Mouse (Mus musculus): ENCODE measurements around the gene Sgk1.

Sgk1 gene

DNA sequence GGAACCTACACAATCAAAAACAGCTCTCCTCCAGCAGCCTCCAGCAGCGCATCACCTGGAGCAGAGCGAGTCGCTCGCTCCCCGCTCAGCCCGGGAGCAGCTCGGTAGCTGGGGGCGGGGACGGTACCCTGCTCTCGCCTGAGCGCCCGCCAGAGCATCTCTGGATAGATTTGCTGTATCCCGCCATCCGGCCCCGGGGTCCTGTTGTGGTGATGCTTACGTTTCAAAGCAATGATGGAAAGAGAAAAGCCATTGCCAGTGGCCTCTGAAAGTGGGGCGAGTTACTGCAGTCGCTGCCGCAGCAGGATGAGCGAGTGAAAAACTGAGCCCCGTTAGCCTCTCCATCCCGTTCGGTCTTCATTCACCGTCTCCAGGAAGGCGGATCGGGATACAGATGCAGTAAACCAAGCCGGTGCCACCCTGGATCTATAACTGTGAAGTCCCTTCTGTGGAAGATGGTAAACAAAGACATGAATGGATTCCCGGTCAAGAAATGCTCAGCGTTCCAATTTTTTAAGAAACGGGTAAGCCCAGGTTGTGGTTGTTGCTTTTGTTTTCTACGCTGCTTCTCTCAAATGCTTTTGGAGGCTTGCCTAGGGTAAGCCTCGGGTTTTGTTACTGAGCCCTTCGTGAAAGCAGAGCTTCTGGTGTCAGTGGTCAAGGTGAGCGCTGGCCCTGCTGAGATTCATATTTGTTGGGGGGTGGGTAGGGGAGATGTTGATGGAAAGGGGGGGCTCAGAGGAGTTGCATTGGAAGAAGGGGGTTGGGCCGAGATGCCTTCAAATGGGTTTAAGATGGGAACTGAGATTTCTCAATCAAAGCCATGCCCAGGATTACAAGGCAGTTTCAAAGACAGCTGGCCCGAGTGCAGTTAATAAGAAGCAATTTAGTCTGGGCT, at the start of gene Sgk1:
Gene Sgk1 (plus strand): TSS at position 1 of the 898 bp plus-strand sequence.
- in situ Hi-C loops (cut with MboI, MseI), result no loop called here

DNA sequence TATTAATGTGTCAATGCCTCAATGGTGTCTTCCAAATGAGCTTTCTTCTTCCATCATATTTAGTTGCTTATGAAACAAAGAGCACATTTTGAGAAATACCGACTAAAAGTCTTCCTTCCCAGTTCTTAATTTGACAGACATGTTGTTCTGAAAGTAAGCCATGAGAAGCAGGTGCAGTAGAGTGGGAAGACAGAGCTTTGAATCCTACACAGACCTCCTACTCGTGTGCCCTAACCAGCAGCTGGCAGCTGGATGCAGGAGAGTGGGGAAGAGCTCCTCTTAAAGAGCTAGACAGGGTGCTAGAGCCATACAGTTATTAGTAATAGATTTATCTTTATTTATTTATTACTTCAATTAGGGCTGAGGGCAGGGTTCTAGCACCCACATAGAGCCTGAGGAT, 49.7 kb upstream of the Sgk1 start:
- in situ Hi-C loops (cut with MboI, MseI), result no loop called here

DNA sequence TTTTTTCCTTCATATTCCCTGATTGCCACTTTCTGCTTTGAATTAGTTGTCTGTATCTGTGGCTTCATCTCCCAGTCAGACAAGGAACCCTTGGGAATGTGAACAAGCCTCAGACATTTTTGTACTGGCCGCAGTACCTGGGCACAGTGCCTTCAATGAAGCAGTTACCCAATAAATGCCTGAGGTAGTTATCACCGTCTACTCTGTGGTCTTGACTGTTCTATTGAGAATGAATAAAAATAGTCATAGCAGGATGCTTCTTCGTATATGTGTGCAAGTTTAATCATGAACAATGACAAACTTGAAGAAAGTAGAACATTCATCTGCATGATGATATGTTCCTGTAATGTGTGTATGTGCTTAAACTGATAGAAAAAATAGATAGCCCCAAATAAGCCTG, 48.2 kb upstream of the Sgk1 start:
- in situ Hi-C loops (cut with MboI, MseI), result no loop called here

DNA sequence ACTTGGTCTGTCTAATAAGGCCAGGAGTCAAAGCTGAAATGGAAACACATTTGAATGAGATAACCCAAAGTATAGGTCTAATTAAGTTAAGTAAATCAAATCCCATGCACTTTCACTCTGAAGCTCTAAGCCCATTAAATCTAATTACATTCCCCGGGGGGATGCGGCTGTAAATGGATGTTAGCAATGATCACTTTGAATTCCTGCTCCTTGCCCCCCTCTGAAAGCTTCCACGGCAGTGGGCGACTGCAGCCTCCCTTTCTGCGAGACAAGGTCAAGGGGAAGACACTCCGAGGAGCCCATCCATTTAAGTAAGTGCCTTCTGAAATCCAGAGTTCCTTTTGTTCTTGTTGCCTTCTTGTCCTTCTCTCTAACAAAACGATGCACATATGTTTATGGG, 46.9 kb upstream of the Sgk1 start:
- in situ Hi-C loops (cut with MboI, MseI), result no loop called here

DNA sequence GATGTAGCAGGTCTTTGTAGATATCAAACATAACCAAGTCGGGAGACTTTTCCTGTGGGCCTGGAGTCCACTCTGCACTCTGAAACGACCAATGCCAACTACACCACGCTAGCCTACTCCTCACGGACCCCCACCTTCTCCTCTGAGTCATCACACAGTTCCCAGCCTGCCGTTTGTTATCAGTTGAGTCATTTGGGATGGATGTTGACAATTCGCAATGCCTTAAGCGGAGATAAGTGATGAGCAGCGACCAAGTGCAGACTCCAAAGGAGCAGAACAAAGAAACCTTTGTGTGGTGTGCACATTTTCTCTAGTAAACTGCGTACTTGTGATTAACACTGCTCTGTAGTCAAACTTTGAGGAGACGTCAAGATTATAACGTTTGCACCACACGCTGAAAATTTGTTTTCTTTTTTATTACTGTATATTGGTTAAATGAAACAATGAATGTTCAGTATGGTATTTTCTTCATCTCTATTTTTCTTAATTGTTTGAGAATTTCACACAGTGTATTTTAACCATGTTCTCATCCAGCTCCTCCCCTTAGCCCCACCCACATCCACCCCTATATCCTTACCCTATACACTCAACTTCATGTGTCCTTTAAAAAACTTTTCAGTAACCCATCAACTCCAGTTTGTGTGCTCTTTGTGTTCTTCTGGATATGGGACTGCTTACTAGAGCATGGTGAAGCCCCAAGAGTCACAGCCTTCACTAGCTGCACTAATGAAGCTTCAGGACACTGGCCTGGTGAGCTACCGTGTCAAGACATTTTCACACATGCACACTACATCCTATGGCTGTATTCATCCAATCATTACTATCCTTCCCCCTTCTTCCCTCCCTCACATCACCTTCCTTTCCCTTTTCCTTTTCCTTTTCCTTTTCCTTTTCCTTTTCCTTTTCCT, 42.5 kb upstream of the Sgk1 start:
- in situ Hi-C loops (cut with MboI, MseI), result no loop called here

DNA sequence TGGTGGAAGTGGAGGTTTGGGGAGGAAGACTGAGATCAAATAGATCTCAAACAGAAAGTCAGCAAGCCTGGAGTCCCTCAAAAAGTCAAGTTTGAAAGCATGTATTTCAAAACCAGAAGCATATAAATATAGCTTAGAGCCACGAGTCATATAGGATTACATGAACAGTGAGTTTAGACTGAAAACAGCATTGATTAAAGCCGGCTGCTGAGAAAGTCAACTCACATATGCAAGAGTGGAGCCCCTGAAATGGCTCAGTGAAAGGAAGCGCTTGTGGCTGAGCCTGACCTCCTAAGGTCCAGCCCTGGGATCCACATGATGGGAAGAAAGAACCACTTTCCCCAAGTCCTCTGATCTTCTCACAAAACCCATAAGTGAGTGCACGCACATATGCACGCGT, 38.7 kb upstream of the Sgk1 start:
- in situ Hi-C loops (cut with MboI, MseI), result no loop called here

DNA sequence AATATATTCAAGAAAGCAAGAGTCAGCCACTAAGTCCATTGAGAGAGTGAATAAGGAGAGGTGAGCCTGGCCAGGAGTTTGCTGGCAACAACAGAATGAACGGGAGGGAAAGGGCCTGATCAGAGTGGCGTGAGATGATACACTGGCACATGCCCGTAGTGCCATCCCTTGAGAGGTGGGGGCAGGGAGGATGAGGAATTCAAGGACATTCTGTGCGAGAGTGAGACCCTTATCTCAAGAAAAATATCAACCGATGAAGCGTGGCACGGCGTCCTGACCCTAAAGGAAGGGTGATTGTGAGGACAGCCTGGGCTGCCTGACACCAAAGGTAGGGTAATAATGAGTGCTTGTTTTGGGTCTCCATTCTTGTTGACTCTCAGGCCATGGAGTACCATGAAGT, 38.1 kb upstream of the Sgk1 start:
- in situ Hi-C loops (cut with MboI, MseI), result no loop called here

DNA sequence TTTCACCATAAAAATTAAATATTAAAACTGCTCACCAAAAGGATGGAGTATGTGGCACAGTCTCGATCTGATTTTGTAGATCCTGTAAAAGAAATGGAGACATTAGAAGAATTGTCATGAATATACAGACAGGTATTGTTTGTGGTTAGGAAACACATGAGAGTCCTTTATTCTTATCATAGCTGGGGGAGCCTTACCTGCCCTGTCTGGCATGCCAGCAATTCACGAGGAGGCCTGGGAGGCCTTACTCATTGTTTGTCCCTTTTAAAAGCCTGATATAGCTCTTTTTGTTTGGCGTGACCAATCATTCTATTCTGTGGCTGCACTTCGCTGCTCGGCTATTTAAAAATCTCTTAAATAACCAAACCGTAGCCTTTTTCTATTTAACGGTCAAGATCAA, 37.6 kb upstream of the Sgk1 start:
- in situ Hi-C loops (cut with MboI, MseI), result no loop called here

DNA sequence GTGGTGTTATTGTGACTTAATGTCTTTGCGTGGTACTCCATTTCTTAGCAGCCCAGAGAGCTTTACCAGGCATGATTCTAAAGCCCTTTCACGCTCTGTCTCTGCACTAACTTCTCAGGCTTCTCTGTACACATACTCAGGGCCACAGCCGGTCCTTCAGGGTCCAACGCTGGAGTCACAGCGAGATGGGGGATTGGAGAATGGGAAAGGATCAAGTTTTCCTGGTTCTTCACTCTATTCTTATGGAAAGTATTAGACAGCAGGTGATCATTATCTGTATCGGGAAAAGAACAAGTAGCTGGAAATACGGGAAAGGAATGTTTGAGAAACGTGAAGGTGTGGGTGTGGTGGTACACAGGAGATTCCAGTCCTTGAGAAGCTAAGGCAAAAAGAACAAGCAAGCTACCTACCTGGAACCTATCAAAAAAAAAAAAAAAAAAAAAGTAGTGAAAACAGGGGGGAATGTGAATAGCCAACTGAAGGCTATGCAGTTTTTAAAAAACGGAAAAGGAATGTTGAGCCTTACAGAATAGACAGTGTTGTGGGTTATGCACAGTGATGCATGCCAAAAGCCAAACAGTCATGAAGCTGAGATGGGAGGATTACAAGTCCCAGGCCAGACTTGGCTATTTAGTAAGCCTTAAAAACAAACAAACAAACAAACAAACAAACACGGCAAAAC, 36.2 kb upstream of the Sgk1 start:
- in situ Hi-C loops (cut with MboI, MseI), result no loop called here

DNA sequence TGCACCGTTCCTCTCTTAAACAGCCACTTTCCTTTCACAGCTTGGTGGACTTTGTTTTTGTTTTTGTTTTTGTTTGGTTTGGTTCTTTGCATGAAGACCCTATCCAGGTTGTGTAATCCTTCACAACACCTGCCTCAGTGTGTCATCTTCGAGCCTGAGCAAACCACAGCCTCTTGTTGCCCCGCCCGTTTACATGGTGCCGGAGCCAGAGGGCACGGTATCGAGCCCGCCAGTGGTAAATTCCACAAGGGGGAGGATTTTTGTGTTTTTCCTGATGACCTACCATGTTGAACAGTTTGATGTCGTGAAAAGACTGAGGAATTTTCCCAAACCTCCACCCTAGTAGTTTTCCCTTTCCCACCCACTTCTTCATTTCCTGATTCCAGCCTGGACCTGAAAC, 35.6 kb upstream of the Sgk1 start:
- in situ Hi-C loops (cut with MboI, MseI), result no loop called here

DNA sequence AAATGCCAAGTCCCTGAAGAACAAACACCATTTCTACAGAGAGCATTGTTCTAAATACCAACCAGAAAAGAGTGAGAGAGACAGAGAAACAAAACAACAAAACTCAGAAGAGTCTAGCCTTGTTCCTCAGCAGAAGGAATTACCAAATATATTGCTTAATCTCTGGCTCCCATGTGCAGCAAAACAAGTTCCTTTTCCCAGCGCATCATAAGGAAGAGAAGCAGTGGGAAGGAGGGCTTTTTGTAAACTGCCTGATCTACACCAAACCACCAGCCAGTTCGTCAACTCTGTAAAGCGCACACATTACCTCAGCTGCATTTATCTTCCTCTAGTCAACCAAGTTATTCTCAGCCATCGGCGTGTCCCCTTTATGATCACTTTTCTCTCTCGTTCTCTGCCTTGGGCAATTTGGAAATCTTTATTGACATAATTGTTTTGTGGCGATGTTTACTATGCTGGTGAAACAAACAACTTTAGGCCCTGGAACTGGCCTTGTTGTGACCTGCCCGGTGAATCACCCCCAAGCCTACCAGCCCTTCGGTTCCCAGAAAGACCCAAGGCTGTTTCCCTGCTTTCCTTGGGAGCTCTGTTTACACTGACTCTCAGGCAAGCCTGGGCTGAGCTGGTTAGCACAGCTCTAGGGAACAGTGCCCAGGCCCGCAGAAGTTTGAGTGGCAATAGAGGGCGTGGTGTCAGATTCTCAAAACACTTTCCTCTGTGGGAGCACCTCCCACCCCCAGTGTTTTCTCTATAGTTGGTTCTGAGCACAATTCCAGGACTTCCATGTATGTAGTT, 34.8 kb upstream of the Sgk1 start:
- in situ Hi-C loops (cut with MboI, MseI), result no loop called here

DNA sequence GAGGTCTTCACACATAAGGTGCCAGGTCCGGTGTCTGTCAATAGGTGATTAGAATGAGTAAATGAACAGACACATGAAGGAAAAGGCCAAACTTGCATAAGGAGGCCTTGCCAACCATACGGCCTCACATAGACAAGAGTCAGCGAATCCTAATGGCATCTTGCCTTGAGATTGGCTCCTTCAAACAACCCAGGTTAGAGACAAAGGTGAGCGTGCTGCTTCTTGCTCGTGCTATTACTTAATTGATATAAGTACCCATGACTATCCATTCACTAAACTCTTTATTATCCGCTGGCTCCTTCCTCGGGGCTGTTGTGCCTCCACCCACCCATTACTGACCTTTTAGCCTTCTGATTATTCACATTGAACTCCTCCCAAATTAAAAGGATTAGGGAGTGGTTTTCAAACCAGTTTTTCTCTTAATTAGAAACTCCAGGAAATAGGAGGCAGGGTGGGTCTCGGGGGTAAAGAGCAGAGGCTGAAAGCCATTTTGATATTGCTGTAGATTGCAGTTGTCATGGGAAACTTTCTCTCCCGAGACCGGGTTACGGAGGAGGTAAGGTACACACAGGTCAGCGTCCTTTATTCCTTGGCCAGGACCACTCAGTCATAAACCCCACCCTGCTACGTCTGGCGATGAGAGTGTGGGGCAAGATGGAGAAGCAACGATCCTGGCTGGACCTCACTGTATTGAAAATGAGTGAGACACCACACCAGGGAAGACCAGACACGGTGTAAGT, 33.9 kb upstream of the Sgk1 start:
- in situ Hi-C loops (cut with MboI, MseI), result no loop called here

DNA sequence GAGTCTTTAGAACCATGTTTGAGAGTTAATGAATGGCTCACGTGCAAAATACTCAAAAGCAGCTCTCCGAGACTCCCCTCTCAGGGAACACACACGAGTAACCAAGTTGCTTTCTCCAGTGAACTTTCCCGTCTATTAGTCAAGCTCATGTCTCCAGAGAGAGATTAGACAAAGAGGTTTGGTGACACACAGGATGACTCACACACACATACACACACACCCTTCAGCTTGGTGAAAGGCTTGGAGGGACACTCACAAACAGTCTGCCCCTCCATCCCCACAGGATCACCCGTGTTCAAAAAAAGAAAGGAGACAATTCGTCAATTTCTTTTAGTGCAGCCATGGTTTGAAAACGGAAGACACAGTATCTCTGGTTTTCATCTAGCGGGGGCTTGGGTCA, 32.7 kb upstream of the Sgk1 start:
- in situ Hi-C loops (cut with MboI, MseI), result no loop called here

DNA sequence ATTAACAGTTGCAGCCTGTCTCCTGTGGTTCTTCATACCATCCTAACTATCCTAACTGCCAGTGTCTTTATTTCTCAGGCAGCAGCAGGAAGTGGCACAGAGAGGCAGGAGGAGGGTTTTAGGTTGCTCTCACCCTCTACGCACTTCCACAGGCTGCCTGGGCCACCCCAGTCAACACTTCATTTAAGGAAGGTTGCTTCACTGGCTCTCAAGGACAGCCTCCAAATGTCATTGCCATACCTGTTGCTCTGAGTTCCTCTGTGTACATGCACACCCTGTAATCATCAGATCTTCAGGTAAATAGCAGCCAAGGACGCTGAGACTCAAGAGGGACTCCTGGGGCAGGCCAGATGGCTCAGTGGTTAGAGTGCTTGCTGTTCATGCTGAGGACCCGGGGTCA, 31.7 kb upstream of the Sgk1 start:
- in situ Hi-C loops (cut with MboI, MseI), result no loop called here

DNA sequence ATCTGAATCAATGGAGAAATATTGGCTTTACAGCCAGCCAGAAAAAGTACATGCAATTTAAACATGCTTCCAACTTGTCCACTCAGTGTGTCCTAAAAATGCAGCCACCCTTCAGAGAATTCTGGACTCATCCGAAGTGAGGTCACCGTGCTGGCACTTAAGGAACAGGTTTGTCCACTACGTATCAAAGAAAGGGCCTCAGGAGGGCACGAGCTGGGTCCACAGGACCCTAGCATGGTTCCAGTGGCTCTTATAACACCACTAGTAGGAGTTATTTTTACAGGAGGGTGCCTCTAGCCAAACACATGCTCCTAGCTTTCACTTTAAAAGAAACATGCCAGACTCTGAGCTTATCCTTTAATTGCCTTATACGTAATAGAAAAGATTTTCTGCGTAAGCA, 28.9 kb upstream of the Sgk1 start:
- in situ Hi-C loops (cut with MboI, MseI), result no loop called here

DNA sequence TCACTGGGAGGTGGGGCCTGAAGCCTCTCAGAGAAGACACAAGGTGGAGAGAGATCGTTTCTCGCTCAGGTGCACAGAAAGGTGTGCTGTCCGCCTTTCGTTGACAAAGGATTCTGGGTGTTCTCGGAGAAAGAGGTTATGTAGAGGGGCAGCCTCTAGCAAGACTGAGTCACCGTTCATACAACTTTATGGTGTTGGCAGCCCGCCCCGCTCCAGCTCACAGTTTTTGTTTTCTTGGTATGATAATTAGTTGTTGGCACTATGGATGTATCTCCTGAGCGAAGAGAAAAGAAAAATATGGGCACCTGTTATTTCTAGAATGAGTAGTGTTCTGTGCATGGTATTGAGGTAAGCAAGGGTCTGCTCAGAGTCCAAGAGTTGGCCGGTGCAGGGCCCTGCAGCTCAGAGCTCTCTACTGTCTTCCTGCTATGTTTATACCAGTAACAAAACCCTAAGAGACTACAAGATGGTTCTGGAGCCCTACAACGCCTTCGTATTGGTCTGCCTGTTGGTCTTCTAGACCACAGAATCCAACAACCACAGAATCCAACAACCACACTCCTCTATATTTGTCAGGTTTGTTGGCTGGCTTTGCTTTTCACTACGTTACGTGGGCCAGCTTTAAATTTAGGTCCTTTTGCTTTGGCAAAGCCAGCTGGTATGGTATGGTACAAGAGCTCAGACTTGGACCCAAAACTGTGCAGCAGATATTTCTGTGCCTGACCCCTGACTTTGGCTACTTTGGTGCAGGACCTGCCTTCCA, 28.2 kb upstream of the Sgk1 start:
- in situ Hi-C loops (cut with MboI, MseI), result no loop called here

DNA sequence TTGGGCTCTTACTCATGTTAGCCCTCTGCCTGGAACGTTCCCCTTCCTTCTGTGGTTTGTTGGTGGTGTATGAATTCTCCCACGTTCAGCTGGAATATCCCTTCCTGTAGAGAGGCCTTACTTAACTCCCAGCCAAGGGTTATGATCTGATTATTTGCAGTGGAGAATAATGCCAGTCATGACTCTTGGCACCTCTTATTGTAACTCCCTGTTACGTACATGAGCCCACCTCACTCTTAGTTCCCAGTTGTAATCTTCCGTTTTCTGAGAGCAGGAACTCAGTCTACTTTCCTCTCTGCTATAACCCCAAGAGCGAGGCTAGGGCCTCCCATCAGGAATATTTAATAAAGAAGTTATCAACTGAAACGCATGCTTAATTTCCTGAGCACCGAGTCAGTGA, 26.6 kb upstream of the Sgk1 start:
- in situ Hi-C loops (cut with MboI, MseI), result no loop called here

DNA sequence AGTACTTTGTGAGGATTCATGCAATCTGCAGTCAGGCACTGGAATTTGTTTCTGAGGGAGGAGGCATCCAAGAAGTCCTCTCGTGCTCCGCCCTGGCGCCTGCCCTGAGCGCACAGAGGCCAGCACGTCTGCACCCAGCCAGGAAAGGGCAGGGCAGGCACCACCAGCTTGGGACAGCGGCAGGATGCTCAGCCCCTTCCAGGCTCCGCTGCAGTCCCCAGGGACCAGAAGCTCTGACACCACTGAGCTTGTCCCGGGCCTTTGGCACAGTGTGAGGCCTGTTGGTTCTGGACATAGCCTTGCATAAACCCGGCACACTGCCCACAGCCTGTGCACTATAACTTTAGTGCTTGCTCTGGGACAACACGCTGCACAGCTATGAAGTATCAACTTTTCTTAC, 24.3 kb upstream of the Sgk1 start:
- in situ Hi-C loops (cut with MboI, MseI), result no loop called here

DNA sequence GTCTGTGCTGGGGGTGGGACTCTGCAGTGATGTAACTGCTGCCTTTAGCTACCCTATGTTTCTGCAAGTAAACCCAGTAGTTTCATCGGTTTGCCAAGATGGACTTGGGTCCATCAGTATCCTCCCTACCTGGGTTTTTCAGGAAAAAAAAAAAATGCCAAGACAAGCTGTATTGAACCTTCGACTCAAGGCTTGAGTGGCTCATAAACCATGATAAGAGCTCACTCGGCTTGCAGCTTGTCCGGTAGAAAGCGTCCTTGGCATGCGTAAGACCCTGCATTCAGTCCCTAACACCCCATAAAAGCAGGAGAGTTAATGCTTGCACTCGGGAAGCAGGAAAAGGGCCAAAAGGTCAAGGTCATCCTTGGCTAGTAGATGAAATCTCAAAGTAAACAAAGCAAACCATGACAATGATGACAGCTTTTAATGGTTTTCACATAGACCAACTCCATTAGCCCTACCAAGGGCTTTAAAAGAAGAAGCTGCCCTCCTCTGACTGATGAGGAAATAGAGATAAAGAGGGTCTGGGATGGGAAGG, 23.5 kb upstream of the Sgk1 start:
- in situ Hi-C loops (cut with MboI, MseI), result no loop called here

DNA sequence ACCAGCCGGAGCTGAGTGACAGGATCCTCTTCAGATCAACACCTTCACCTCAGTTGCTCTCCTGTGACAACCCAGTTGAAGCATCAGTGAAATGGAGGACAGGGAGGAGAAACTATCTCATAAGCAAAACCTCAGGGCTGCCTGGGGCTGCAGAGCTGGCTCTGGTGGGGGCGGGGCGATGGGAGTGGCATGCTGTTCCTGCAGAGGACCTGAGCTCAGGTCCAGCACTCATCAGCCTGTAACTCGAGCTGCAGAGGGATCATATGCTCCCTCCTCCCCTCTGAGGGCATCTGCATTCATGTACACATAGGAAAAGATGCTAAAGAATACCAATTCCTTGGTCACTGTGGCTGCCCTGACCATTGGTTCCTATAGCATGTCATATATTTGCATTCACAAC, 15.5 kb upstream of the Sgk1 start:
- in situ Hi-C loops (cut with MboI, MseI), result no loop called here
